ENCODE assay signal across 8 mouse cellular contexts in the genomic region with DNA sequence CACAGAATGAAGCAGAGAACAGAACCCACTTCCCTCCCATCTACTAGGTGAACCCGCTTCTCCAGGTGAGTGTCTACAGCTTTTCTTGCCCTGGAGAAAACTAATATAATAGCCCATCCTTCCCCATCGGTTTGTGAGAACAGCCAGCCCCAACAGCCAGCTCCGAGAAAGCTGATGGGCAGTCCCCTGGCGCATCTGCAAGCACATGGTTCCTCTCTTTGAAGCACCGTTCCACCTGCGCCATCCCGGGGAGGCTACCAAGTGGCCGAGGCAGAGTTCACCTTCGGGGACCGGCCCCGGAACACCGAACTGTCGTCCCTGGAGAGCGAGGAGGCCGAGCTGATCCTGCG. TPM values are rescaled to one million over a fixed set of nuclear protein-coding genes. Genes with fewer than 3 reads are reported as not detected.
DNase-seq lines count a peak whose midpoint lies in the region; ATAC-seq and TF ChIP-seq lines count a peak whose summit lies in the region.

No protein-coding gene starts in this region.

- peaks cover 28% of the 10 kb centered on the region for H3K4me1 ChIP-seq in heart, embryonic 12.5 days (replicated peaks)
- peaks cover 2% of the 10 kb centered on the region; the same call in 1 of the 2 replicates for H3K4me1 ChIP-seq in heart, adult 2 months (ENCODE audit: control insufficient read depth, insufficient read depth, low read length)
- peaks cover 38% of the 10 kb centered on the region for H3K4me1 ChIP-seq in E14TG2a.4 (replicated peaks; ENCODE audit: low read depth, low read length)
- peaks cover 14% of the 10 kb centered on the region for H3K4me1 ChIP-seq in forebrain, embryonic 16.5 days (replicated peaks; ENCODE audit: control insufficient read depth, insufficient read depth, low read length)
- peaks cover 14% of the 10 kb centered on the region for H3K4me1 ChIP-seq in liver, embryonic 15.5 days (replicated peaks)

- no peaks in the 10 kb centered on the region for H3K9me3 ChIP-seq in heart, embryonic 12.5 days (replicated peaks)
- H3K9me3 ChIP-seq in E14TG2a.4 (ENCODE audit: low read length): no peaks in the 10 kb centered on the region
- H3K9me3 ChIP-seq in forebrain, embryonic 16.5 days (ENCODE audit: control insufficient read depth, low read length): no peaks in the 10 kb centered on the region
- no peaks in the 10 kb centered on the region for H3K9me3 ChIP-seq in liver, embryonic 15.5 days (replicated peaks)

- 3% methylated on average over 16 of the region's 16 CpGs for WGBS in heart, embryonic 12.5 days
- WGBS in heart, adult 2 months: 5% methylated on average over 16 of the region's 16 CpGs
- 4% methylated on average over 16 of the region's 16 CpGs for WGBS in forebrain, embryonic 16.5 days
- WGBS in liver, embryonic 15.5 days (ENCODE audit: insufficient replicate concordance): 5% methylated on average over 16 of the region's 16 CpGs

- TF ChIP-seq POLR2A in heart, adult 2 months (IDR thresholded peaks at IDR 0.05; ENCODE audit: insufficient read depth, low read depth, low read length): no peak

- peaks cover 81% of the 10 kb centered on the region for H3K27me3 ChIP-seq in heart, embryonic 12.5 days (replicated peaks)
- H3K27me3 ChIP-seq in heart, adult 2 months (ENCODE audit: control insufficient read depth, insufficient read depth, low read length): peaks cover 11% of the 10 kb centered on the region
- peaks cover 75% of the 10 kb centered on the region for H3K27me3 ChIP-seq in E14TG2a.4 (ENCODE audit: insufficient read depth, low read length)
- H3K27me3 ChIP-seq in forebrain, embryonic 16.5 days (replicated peaks; ENCODE audit: control insufficient read depth, insufficient read depth, low read length): peaks cover 30% of the 10 kb centered on the region
- H3K27me3 ChIP-seq in liver, embryonic 15.5 days: peaks cover 89% of the 10 kb centered on the region

- no peak for DNase-seq in heart, adult 2 months
- no peak for DNase-seq in right cerebral cortex, postnatal 25 days
- no peak for DNase-seq in right cerebral cortex, postnatal 14 days
- DNase-seq in retina, postnatal 1 day: no peak

- intact Hi-C loops in heart, adult 2 months (cut with DNase I): no loop called here

- peak overlapping the region; percentile 99 for H3K4me2 ChIP-seq in heart, embryonic 12.5 days
- peak overlapping the region; percentile 96 for H3K4me2 ChIP-seq in forebrain, embryonic 16.5 days (ENCODE audit: low read length)
- peak overlapping the region; percentile 73 for H3K4me2 ChIP-seq in liver, embryonic 15.5 days

- peak overlapping the region; percentile 72; the same call in 1 of the 2 replicates for H3K9ac ChIP-seq in heart, embryonic 12.5 days
- no peak overlapping the region for H3K9ac ChIP-seq in heart, adult 2 months (ENCODE audit: low read depth, low read length)
- H3K9ac ChIP-seq in forebrain, embryonic 16.5 days (replicated peaks; ENCODE audit: low read depth, low read length): peak overlapping the region; percentile 75
- H3K9ac ChIP-seq in liver, embryonic 15.5 days: no peak overlapping the region

- H3K36me3 ChIP-seq in heart, embryonic 12.5 days: no peaks in the 10 kb centered on the region
- H3K36me3 ChIP-seq in heart, adult 2 months (ENCODE audit: control insufficient read depth, insufficient read depth, low read length): no peaks in the 10 kb centered on the region
- no peaks in the 10 kb centered on the region for H3K36me3 ChIP-seq in E14TG2a.4 (ENCODE audit: insufficient read depth, low read length)
- H3K36me3 ChIP-seq in forebrain, embryonic 16.5 days (ENCODE audit: control insufficient read depth, insufficient read depth): no peaks in the 10 kb centered on the region
- H3K36me3 ChIP-seq in liver, embryonic 15.5 days (replicated peaks): no peaks in the 10 kb centered on the region

- ATAC-seq in heart, embryonic 12.5 days (ENCODE audit: insufficient number of reproducible peaks, low FRiP score): 0 out of 2 replicates have a peak, but pooled peaks have one; percentile 5
- no peak for ATAC-seq in forebrain, embryonic 16.5 days
- no peak for ATAC-seq in liver, embryonic 15.5 days (ENCODE audit: insufficient read depth)

- no peak overlapping the region for H3K27ac ChIP-seq in heart, embryonic 12.5 days (ENCODE audit: poor library complexity, severe bottlenecking)
- H3K27ac ChIP-seq in heart, adult 2 months: no peak overlapping the region
- no peak overlapping the region for H3K27ac ChIP-seq in forebrain, embryonic 16.5 days (ENCODE audit: low read length)
- no peak overlapping the region for H3K27ac ChIP-seq in liver, embryonic 15.5 days (replicated peaks)

- TF ChIP-seq CTCF in heart, adult 2 months (IDR thresholded peaks at IDR 0.05): no peak
- TF ChIP-seq CTCF in E14TG2a.4 (conservative IDR thresholded peaks at IDR 0.05; ENCODE audit: low read length): no peak

- TF ChIP-seq EP300 in heart, adult 2 months (IDR thresholded peaks at IDR 0.05; ENCODE audit: insufficient read depth, low read depth, low read length): no peak

- H3K4me3 ChIP-seq in heart, embryonic 12.5 days: peak overlapping the region; percentile 60
- no peak overlapping the region for H3K4me3 ChIP-seq in heart, adult 2 months
- H3K4me3 ChIP-seq in E14TG2a.4 (replicated peaks; ENCODE audit: low read length): peak overlapping the region; percentile 81
- H3K4me3 ChIP-seq in forebrain, embryonic 16.5 days (replicated peaks; ENCODE audit: low read length): peak overlapping the region; percentile 66
- peak overlapping the region; percentile 46 for H3K4me3 ChIP-seq in liver, embryonic 15.5 days (replicated peaks)

- H3K79me2 ChIP-seq in heart, adult 2 months (replicated peaks; ENCODE audit: control insufficient read depth, insufficient read depth, low read length): no peaks in the 10 kb centered on the region

RNA-seq across cellular contexts. Expression of gene Gpr25, which starts 1.2 kb away (rescaled TPM):
- not detected in 2 replicates for polyA plus RNA-seq in heart, embryonic 12.5 days (2016; fragmentation: Nextera tagmentation; extraction: Ambion mirVana)
- total RNA-seq in heart, adult 2 months (2021): not detected
- not detected in 2 replicates for polyA plus RNA-seq in heart, adult 2 months (2012; rRNA removed)
- polyA plus RNA-seq in forebrain, embryonic 16.5 days (2015; fragmentation: Nextera tagmentation; extraction: Ambion mirVana): not detected in 2 replicates
- polyA plus RNA-seq in liver, embryonic 15.5 days (2015; fragmentation: Nextera tagmentation; extraction: Ambion mirVana): not detected in 2 replicates

RNA-seq across cellular contexts. Expression of gene Inava, which starts 25.5 kb away (rescaled TPM):
- 1.3 and 1.6 TPM in 2 replicates for polyA plus RNA-seq in heart, embryonic 12.5 days (2016; fragmentation: Nextera tagmentation; extraction: Ambion mirVana)
- not detected for total RNA-seq in heart, adult 2 months (2021)
- polyA plus RNA-seq in heart, adult 2 months (2012; rRNA removed): 0.29 TPM in 1 of 2 replicates, not detected in the other
- 4.2 and 5.2 TPM in 2 replicates for polyA plus RNA-seq in forebrain, embryonic 16.5 days (2015; fragmentation: Nextera tagmentation; extraction: Ambion mirVana)
- 0.18 and 0.31 TPM in 2 replicates for polyA plus RNA-seq in liver, embryonic 15.5 days (2015; fragmentation: Nextera tagmentation; extraction: Ambion mirVana)

RNA-seq across cellular contexts. Expression of gene Mroh3, which starts 46.9 kb away (rescaled TPM):
- polyA plus RNA-seq in heart, embryonic 12.5 days (2016; fragmentation: Nextera tagmentation; extraction: Ambion mirVana): not detected in 2 replicates
- not detected for total RNA-seq in heart, adult 2 months (2021)
- not detected in 2 replicates for polyA plus RNA-seq in heart, adult 2 months (2012; rRNA removed)
- polyA plus RNA-seq in forebrain, embryonic 16.5 days (2015; fragmentation: Nextera tagmentation; extraction: Ambion mirVana): 0.16 TPM in 1 of 2 replicates, not detected in the other
- not detected in 2 replicates for polyA plus RNA-seq in liver, embryonic 15.5 days (2015; fragmentation: Nextera tagmentation; extraction: Ambion mirVana)

Comparison
In these comparisons a context has a peak if more than half of its experiments do, and no peak if none do; other contexts are left out.
1. H3K9ac ChIP-seq: peak in heart, embryonic 12.5 days (single experiment) and forebrain, embryonic 16.5 days (single experiment); none in heart, adult 2 months (single experiment) and liver, embryonic 15.5 days (single experiment).
2. Peak in every context shown above with its lines, with median percentiles within 50 percentile points of each other: H3K4me2 ChIP-seq.